Mouse (Mus musculus) bone marrow macrophage, adult 2 months (primary cell): ENCODE data around the gene Znrf2. TPM values are rescaled to one million over a fixed set of nuclear protein-coding genes. Genes with fewer than 3 reads are reported as not detected.

Source experiments
- H3K27ac ChIP-seq: 2 replicates; pipeline ENCODE4 v1.5.1; 2012; ENCODE audit warnings: low read depth, low read length; ENCODE audit not compliant: insufficient read depth
- H3K4me1 ChIP-seq: 2 replicates; pipeline ENCODE4 v1.6.1; 2012; ENCODE audit warnings: low read length; ENCODE audit not compliant: control insufficient read depth, insufficient read depth
- H3K4me3 ChIP-seq: 2 replicates; pipeline ENCODE4 v1.5.1; 2012; ENCODE audit warnings: mild to moderate bottlenecking, low read length, moderate library complexity; ENCODE audit not compliant: insufficient read depth
- CTCF ChIP-seq: IDR thresholded peaks from 2 replicates; pipeline ENCODE4 v1.5.1; 2012; ENCODE audit warnings: low read depth, mild to moderate bottlenecking, low read length, moderate library complexity
- POLR2A ChIP-seq: IDR thresholded peaks from 2 replicates; pipeline ENCODE4 v1.6.1; 2012; ENCODE audit warnings: mild to moderate bottlenecking, low read depth, low read length, borderline replicate concordance
- polyA plus RNA-seq: library from polyadenylated mRNA; stranded (reverse); fragments of >200 nt; gene quantifications from 2 replicates; pipeline ENCODE4 v1.2.4, GENCODE M21; 2012; ENCODE audit not compliant: missing spikeins, insufficient read depth, insufficient read length

The Znrf2 gene
- polyA plus RNA-seq, 1 experiment: 104 TPM

- Histone ChIP-seq H3K27ac (peak overlapping the region; percentile 15), H3K4me1 (peaks cover 43% of the 10 kb centered on the region), H3K4me3 (no peak overlapping the region)
- TF ChIP-seq POLR2A (no peak), CTCF (no peak)
Observed at GRCm38 (mm10) chr6:54941149-54941548, 124.4 kb downstream of the Znrf2 start.

Other genes starting within 250 kb of the Znrf2 start
- 3.9 and 4.9 TPM in 2 replicates for gene Plekha8, start 221.8 kb upstream of the Znrf2 start, polyA plus RNA-seq
- gene Fkbp14, start 219.6 kb upstream of the Znrf2 start, polyA plus RNA-seq: 0.72 and 1.5 TPM in 2 replicates
- 10.2 and 11.3 TPM in 2 replicates for gene Mturn, start 135.3 kb upstream of the Znrf2 start, polyA plus RNA-seq
- gene Nod1, start 155.7 kb downstream of the Znrf2 start, polyA plus RNA-seq: 18.2 and 23.9 TPM in 2 replicates
- gene Ggct, start 176.0 kb downstream of the Znrf2 start, polyA plus RNA-seq: 5.1 and 8.7 TPM in 2 replicates
- 45.7 and 49.7 TPM in 2 replicates for gene Gars, start 221.1 kb downstream of the Znrf2 start, polyA plus RNA-seq